Mouse (Mus musculus): ENCODE measurements around the gene Fes.

- TF ChIP-seq CTCF (IDR thresholded peaks at IDR 0.05; ENCODE audit: extremely low read depth, insufficient read depth, insufficient read length, insufficient replicate concordance) (no peak), POLR2A (IDR thresholded peaks at IDR 0.05; ENCODE audit: low read depth, low read length) (no peak)
Observed at GRCm38 (mm10) chr7:80412781-80413180, 25.0 kb upstream of the Fes start.

All from spleen, adult 2 months (tissue).